8 mouse cellular contexts compared by ENCODE assay signal in genomic region chr3:132084680-132085079, GRCm38 (mm10). TPM values are rescaled to one million over a fixed set of nuclear protein-coding genes. Genes with fewer than 3 reads are reported as not detected.
DNase-seq lines count a peak whose midpoint lies in the region; ATAC-seq and TF ChIP-seq lines count a peak whose summit lies in the region.

No protein-coding gene starts in this region.

- ATAC-seq in heart, embryonic 15.5 days (replicated peaks; ENCODE audit: insufficient number of reproducible peaks, insufficient read depth, low FRiP score, low read depth), result no peak
- peak; percentile 47; the same call in 1 of the 2 replicates for ATAC-seq in kidney, embryonic 15.5 days (replicated peaks; ENCODE audit: low FRiP score)
- ATAC-seq in midbrain, postnatal 0 days (ENCODE audit: low FRiP score), result no peak
- ATAC-seq in erythroblast, adult 5-6 weeks (replicated peaks; ENCODE audit: low FRiP score, poor library complexity, severe bottlenecking), result no peak

- 0 out of 2 replicates have a peak overlapping the region, but pooled peaks have one; percentile 44 for H3K9ac ChIP-seq in heart, embryonic 15.5 days
- no peak overlapping the region for H3K9ac ChIP-seq in kidney, embryonic 15.5 days
- H3K9ac ChIP-seq in midbrain, postnatal 0 days (replicated peaks; ENCODE audit: low read length, poor library complexity, severe bottlenecking), result no peak overlapping the region

- no peak for TF ChIP-seq CTCF in midbrain, postnatal 0 days (IDR thresholded peaks at IDR 0.05)

- peaks cover 35% of the 10 kb centered on the region for H3K4me1 ChIP-seq in heart, embryonic 15.5 days (replicated peaks)
- peaks cover 38% of the 10 kb centered on the region for H3K4me1 ChIP-seq in forebrain, embryonic 10.5 days
- H3K4me1 ChIP-seq in kidney, embryonic 15.5 days, result peaks cover 38% of the 10 kb centered on the region
- peaks cover 6% of the 10 kb centered on the region; the same call in 1 of the 2 replicates for H3K4me1 ChIP-seq in midbrain, postnatal 0 days (ENCODE audit: insufficient read depth, low read length)

- no peaks in the 10 kb centered on the region for H3K36me3 ChIP-seq in heart, embryonic 15.5 days
- no peaks in the 10 kb centered on the region for H3K36me3 ChIP-seq in forebrain, embryonic 10.5 days (replicated peaks)
- H3K36me3 ChIP-seq in kidney, embryonic 15.5 days, result no peaks in the 10 kb centered on the region
- no peaks in the 10 kb centered on the region for H3K36me3 ChIP-seq in midbrain, postnatal 0 days (ENCODE audit: insufficient read depth, low read length)

- H3K27me3 ChIP-seq in heart, embryonic 15.5 days, result peaks cover 28% of the 10 kb centered on the region
- peaks cover 44% of the 10 kb centered on the region for H3K27me3 ChIP-seq in forebrain, embryonic 10.5 days (ENCODE audit: poor library complexity, severe bottlenecking)
- peaks cover 22% of the 10 kb centered on the region for H3K27me3 ChIP-seq in kidney, embryonic 15.5 days
- H3K27me3 ChIP-seq in midbrain, postnatal 0 days (ENCODE audit: insufficient read depth, low read length), result peaks cover 18% of the 10 kb centered on the region

- intact Hi-C loops in gastrocnemius, postnatal 14 days (cut with DNase I; ENCODE audit: low total_unique reads), result loop anchor here (10.0 kb wide), 1 partner anchor 110 kb away; no protein-coding TSS in a partner anchor

- peak overlapping the region; percentile 94 for H3K4me2 ChIP-seq in heart, embryonic 15.5 days
- H3K4me2 ChIP-seq in kidney, embryonic 15.5 days, result peak overlapping the region; percentile 79
- H3K4me2 ChIP-seq in midbrain, postnatal 0 days (ENCODE audit: low read depth, low read length, poor library complexity, severe bottlenecking), result peak overlapping the region; percentile 99

- H3K27ac ChIP-seq in heart, embryonic 15.5 days, result no peak overlapping the region
- H3K27ac ChIP-seq in forebrain, embryonic 10.5 days, result peak overlapping the region; percentile 48; the same call in 1 of the 2 replicates
- H3K27ac ChIP-seq in kidney, embryonic 15.5 days, result no peak overlapping the region
- no peak overlapping the region for H3K27ac ChIP-seq in midbrain, postnatal 0 days (ENCODE audit: low read depth, low read length)

- no peaks in the 10 kb centered on the region for H3K9me3 ChIP-seq in heart, embryonic 15.5 days (replicated peaks)
- no peaks in the 10 kb centered on the region for H3K9me3 ChIP-seq in forebrain, embryonic 10.5 days
- H3K9me3 ChIP-seq in kidney, embryonic 15.5 days (replicated peaks), result no peaks in the 10 kb centered on the region
- no peaks in the 10 kb centered on the region for H3K9me3 ChIP-seq in midbrain, postnatal 0 days (ENCODE audit: low read length)

- DNase-seq in heart, postnatal 4 days, result no peak
- DNase-seq in forebrain, embryonic 10.5 days (ENCODE audit: extremely low spot score, low spot score), result no peak
- DNase-seq in midbrain, postnatal 0 days (ENCODE audit: low spot score), result no peak
- DNase-seq in gastrocnemius, postnatal 14 days, result no peak
- no peak for DNase-seq in frontal cortex, postnatal 10 days (ENCODE audit: low spot score in 2 of 2)

- 5% methylated on average over 8 of the region's 8 CpGs for WGBS in heart, embryonic 15.5 days
- under 1% methylated on average over 8 of the region's 8 CpGs for WGBS in forebrain, embryonic 10.5 days
- under 1% methylated on average over 7 of the region's 8 CpGs for WGBS in kidney, embryonic 15.5 days
- WGBS in midbrain, postnatal 0 days, result 0% methylated on average over 7 of the region's 8 CpGs

- H3K4me3 ChIP-seq in heart, embryonic 15.5 days, result peak overlapping the region; percentile 54
- H3K4me3 ChIP-seq in forebrain, embryonic 10.5 days, result peak overlapping the region; percentile 63
- peak overlapping the region; percentile 53 for H3K4me3 ChIP-seq in kidney, embryonic 15.5 days (replicated peaks)
- H3K4me3 ChIP-seq in midbrain, postnatal 0 days (ENCODE audit: low read depth, low read length), result peak overlapping the region; percentile 49

RNA-seq across cellular contexts. Expression of gene Dkk2, which starts 0.4 kb away (rescaled TPM):
- 1.5 and 4.2 TPM in 2 replicates for polyA plus RNA-seq in heart, embryonic 15.5 days (2015; fragmentation: Nextera tagmentation; extraction: Ambion mirVana)
- total RNA-seq in heart, postnatal 4 days (2021), result under 1 TPM; 0.45 to 0.81 TPM
- 2.9 and 4.2 TPM in 2 replicates for polyA plus RNA-seq in forebrain, embryonic 10.5 days (2016; fragmentation: Nextera tagmentation; extraction: Ambion mirVana)
- 12.0 and 14.4 TPM in 2 replicates for polyA plus RNA-seq in kidney, embryonic 15.5 days (2015; fragmentation: Nextera tagmentation; extraction: Ambion mirVana)
- 1.2 and 1.3 TPM in 2 replicates for total RNA-seq in midbrain, postnatal 0 days (2014; rRNA removed)
- 1.3 and 1.5 TPM in 2 replicates for polyA plus RNA-seq in midbrain, postnatal 0 days (2015; fragmentation: Nextera tagmentation; extraction: Ambion mirVana)
- total RNA-seq in erythroblast, adult 5-6 weeks (2015; ENCODE audit: low replicate concordance), result not detected in 2 replicates
- total RNA-seq in erythroblast, adult 5-6 weeks (2017; ENCODE audit: low replicate concordance), result not detected in 2 replicates
- 1 to 10 TPM; 7.4 to 8.0 TPM for total RNA-seq in gastrocnemius, postnatal 14 days (2021)
